18 mouse cellular contexts compared by ENCODE assay signal in the genomic region with DNA sequence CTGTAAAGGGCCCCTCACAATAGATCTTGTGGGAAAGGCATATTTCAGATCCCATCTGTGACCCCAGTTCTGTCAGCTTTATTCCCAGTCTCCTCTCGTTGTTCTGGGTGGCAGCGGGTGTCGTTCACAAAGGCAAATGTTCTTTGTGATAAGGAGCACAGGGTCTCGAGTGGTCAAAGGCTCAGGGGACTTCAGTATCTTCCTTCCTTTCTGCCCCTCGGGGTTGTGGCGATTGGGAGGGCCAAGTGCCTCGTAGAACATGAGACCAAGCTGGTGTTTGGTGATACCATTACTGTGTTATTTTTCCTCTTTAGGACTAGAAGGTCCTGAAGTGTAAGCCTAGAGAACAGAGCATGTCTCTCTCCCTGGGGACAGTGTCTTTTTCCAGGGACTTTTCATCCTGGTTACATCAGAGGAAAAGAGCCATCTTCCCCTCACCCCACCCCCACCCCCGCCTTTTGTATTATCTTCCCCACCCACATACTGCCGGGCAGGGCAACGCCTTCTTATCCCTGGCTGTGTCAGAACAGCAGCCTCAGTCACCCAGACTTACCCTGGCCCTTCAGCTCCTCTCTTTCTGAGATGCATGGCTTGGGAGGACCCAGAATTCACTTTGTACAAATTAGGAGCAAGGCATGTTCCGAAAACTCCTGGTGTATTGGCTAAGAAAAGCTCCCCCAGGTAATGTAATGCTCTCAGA.
DNase-seq lines count a peak whose midpoint lies in the region; ATAC-seq and TF ChIP-seq lines count a peak whose summit lies in the region.
"Had no signal": no experiment of that assay in that cellular context is flagged by ENCODE, and none has a peak within 500 bp of the region (broad histone marks: within the 10 kb centered on the region; RNA-seq: fewer than 3 reads in every experiment).

No protein-coding gene starts in this region.

- H3K36me3 ChIP-seq in stomach, embryonic 15.5 days: peaks cover 17% of the 10 kb centered on the region; the same call in 1 of the 2 replicates
- H3K36me3 ChIP-seq in stomach, postnatal 0 days (ENCODE audit: control insufficient read depth, insufficient read depth, low read length): peaks cover 2% of the 10 kb centered on the region; the same call in 1 of the 2 replicates
- peaks cover 99% of the 10 kb centered on the region for H3K36me3 ChIP-seq in liver, embryonic 12.5 days

- peak; percentile 80; the same call in 1 of the 2 replicates for ATAC-seq in stomach, embryonic 15.5 days (ENCODE audit: insufficient read depth, low FRiP score, low read depth)
- ATAC-seq in stomach, postnatal 0 days (ENCODE audit: low FRiP score, low TSS enrichment): no peak
- peak; percentile 85 for ATAC-seq in liver, embryonic 12.5 days
- ATAC-seq: intestine, embryonic 16.5 days had no signal

- no peaks in the 10 kb centered on the region for H3K27me3 ChIP-seq in stomach, embryonic 15.5 days (replicated peaks)
- H3K27me3 ChIP-seq in stomach, postnatal 0 days (ENCODE audit: control insufficient read depth, insufficient read depth, low read length): no peaks in the 10 kb centered on the region
- H3K27me3 ChIP-seq in liver, embryonic 12.5 days (replicated peaks): no peaks in the 10 kb centered on the region
- H3K27me3 ChIP-seq: CH12.LX had no signal

- no peak overlapping the region for H3K27ac ChIP-seq in stomach, embryonic 15.5 days
- no peak overlapping the region for H3K27ac ChIP-seq in stomach, postnatal 0 days (replicated peaks)
- H3K27ac ChIP-seq in liver, embryonic 12.5 days: peak overlapping the region; percentile 86

- H3K9ac ChIP-seq in stomach, embryonic 15.5 days: no peak overlapping the region
- H3K9ac ChIP-seq in stomach, postnatal 0 days (ENCODE audit: low read length): no peak overlapping the region
- peak overlapping the region; percentile 71 for H3K9ac ChIP-seq in liver, embryonic 12.5 days
- H3K9ac ChIP-seq: lung, embryonic 14.5 days had no signal

- 67% methylated on average over 11 of the region's 11 CpGs for WGBS in stomach, embryonic 15.5 days
- 67% methylated on average over 11 of the region's 11 CpGs for WGBS in stomach, postnatal 0 days
- WGBS in liver, embryonic 12.5 days (ENCODE audit: insufficient replicate concordance): 14% methylated on average over 11 of the region's 11 CpGs

- H3K4me1 ChIP-seq in stomach, embryonic 15.5 days: no peaks in the 10 kb centered on the region
- no peaks in the 10 kb centered on the region for H3K4me1 ChIP-seq in stomach, postnatal 0 days (replicated peaks; ENCODE audit: control insufficient read depth, insufficient read depth)
- peaks cover 64% of the 10 kb centered on the region for H3K4me1 ChIP-seq in liver, embryonic 12.5 days

- no peaks in the 10 kb centered on the region for H3K9me3 ChIP-seq in stomach, embryonic 15.5 days
- H3K9me3 ChIP-seq in stomach, postnatal 0 days (ENCODE audit: control insufficient read depth, low read length): no peaks in the 10 kb centered on the region
- 0 out of 2 replicates have a peak, but pooled peaks cover 3% of the 10 kb centered on the region for H3K9me3 ChIP-seq in liver, embryonic 12.5 days (replicated peaks)

- no peak overlapping the region for H3K4me3 ChIP-seq in stomach, embryonic 15.5 days (replicated peaks)
- no peak overlapping the region for H3K4me3 ChIP-seq in stomach, postnatal 0 days (ENCODE audit: low read depth, low read length)
- peak overlapping the region; percentile 54 for H3K4me3 ChIP-seq in liver, embryonic 12.5 days
- H3K4me3 ChIP-seq: myocyte had no signal

- DNase-seq in embryo, embryonic 10.5 days (ENCODE audit: low spot score): peak; percentile 6
- no peak for DNase-seq in embryo, embryonic 9.5 days (ENCODE audit: extremely low spot score)
- no peak for DNase-seq in stomach, postnatal 0 days (ENCODE audit: low spot score)
- no peak for DNase-seq in spleen, adult 18-20 months
- no peak for DNase-seq in neural tube, embryonic 10.5 days (ENCODE audit: extremely low spot score, low spot score)
- no peak for DNase-seq in lung, postnatal 4 days
- DNase-seq: cerebellum, adult 18-20 months; embryo, embryonic 11 days; heart, postnatal 4 days; kidney, postnatal 10 days; layer of hippocampus, adult 9-11 months; left cerebral cortex, postnatal 4 days; lung, embryonic 14.5 days had no signal

- TF ChIP-seq CTCF in stomach, postnatal 0 days (IDR thresholded peaks at IDR 0.05; ENCODE audit: low read depth): no peak

- no peak overlapping the region for H3K4me2 ChIP-seq in stomach, embryonic 15.5 days
- H3K4me2 ChIP-seq in stomach, postnatal 0 days (replicated peaks; ENCODE audit: low read depth): no peak overlapping the region
- peak overlapping the region; percentile 79 for H3K4me2 ChIP-seq in liver, embryonic 12.5 days
- H3K4me2 ChIP-seq: lung, embryonic 14.5 days had no signal

- no peak for TF ChIP-seq EP300 in stomach, postnatal 0 days (optimal IDR thresholded peaks at IDR 0.05)
